Mouse (Mus musculus) hindbrain, embryonic 12.5 days (tissue): Measurements from ENCODE around the gene Zfp784. TPM values are rescaled to one million over a fixed set of nuclear protein-coding genes. Genes with fewer than 3 reads are reported as not detected.

Source experiments
- ATAC-seq: fragments of 200-750 bp; cut with Nextera tagmentation; 2 replicates; pipeline ENCODE4 v1.8.0; 2017; ENCODE audit warnings: moderate TSS enrichment; ENCODE audit not compliant: low FRiP score
- H3K27ac ChIP-seq: fragments of 300-500 bp; sonication (generic); 2 replicates; pipeline ENCODE4 v1.5.1; 2016; ENCODE audit warnings: mild to moderate bottlenecking
- H3K27me3 ChIP-seq: fragments of 300-500 bp; sonication (generic); 2 replicates; pipeline ENCODE4 v1.6.1; 2016; ENCODE audit warnings: mild to moderate bottlenecking
- H3K36me3 ChIP-seq: fragments of 300-500 bp; sonication (generic); 2 replicates; pipeline ENCODE4 v1.6.1; 2016; ENCODE audit warnings: mild to moderate bottlenecking
- H3K4me1 ChIP-seq: fragments of 300-500 bp; sonication (generic); 2 replicates; pipeline ENCODE4 v1.6.1; 2016
- H3K4me2 ChIP-seq: fragments of 300-500 bp; sonication (generic); replicated peaks from 2 replicates; pipeline ENCODE4 v1.6.1; 2016; ENCODE audit warnings: mild to moderate bottlenecking
- H3K4me3 ChIP-seq: fragments of 300-500 bp; sonication (generic); 2 replicates; pipeline ENCODE4 v1.5.1; 2016; ENCODE audit warnings: mild to moderate bottlenecking
- H3K9ac ChIP-seq: fragments of 300-500 bp; sonication (generic); 2 replicates; pipeline ENCODE4 v1.6.1; 2016; ENCODE audit warnings: mild to moderate bottlenecking, moderate library complexity
- H3K9me3 ChIP-seq: fragments of 300-500 bp; sonication (generic); replicated peaks from 2 replicates; pipeline ENCODE4 v1.6.1; 2016; ENCODE audit warnings: mild to moderate bottlenecking
- WGBS: fragments of 180-500 bp; shearing (Covaris S2); methylation state at CpG from one replicate; pipeline ENCODE4 v1.1.7; 2016; 5-methylcytosine and 5-hydroxymethylcytosine counted together
- polyA plus RNA-seq: library from polyadenylated mRNA; unstranded; fragments of >200 nt; fragmentation: Nextera tagmentation; extraction: Ambion mirVana; gene quantifications from 2 replicates; pipeline ENCODE4 v1.2.1, GENCODE M21; 2016

Zfp784 gene
- polyA plus RNA-seq, 1 experiment from 2014 or later = 6.1 TPM

DNA sequence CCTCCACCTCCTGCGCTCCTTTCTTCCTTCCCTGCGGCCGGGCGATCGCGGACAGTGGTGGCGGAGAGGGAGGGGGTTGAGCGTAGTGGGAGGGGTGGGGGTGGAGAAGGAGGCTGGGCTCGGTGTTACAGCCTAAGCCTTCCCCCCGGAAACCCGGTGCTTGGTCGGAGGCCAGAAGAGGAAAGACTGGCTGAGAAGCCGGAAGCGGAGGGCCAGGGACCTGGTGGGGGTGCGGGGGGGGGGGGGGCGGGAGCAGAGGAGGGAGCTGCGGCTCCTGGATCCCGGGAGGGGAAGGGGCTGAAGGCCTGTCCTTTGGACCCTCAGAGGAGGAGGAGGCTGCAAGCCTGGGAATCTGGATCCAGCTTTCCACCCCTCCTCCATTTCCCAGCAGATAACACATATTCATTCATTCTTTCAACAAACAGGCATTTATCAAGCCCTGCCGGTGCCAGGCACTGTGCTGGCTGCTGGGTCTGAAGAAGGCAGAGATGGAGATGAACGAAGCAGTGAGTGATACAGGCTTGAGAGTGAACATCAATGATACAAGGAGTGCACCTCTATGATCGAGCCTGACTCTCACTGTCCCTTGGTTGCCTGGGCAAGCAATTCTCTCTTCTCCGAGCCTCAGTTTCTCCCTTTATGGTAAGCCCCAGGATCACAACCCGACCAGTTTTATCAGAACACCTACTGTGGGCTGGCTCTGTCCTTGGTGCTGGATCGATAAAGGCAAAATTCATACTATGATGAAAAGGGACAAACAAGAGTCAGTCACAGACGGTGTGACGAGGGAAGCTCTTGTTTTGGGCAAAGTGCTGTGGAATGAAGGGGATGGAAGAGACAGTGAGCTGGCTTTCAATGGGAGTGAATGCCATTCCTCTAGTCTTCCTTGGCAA is 42.0 kb downstream of the Zfp784 start, which contains the start of gene Zfp579:
TSS of gene Zfp579 (minus strand) at position 156 of the 893 bp plus-strand sequence.
- ATAC-seq = peak; percentile 86
- H3K9me3 ChIP-seq = no peaks in the 10 kb centered on the region; the same call in 1 of the 2 replicates
- 5% methylated on average over 15 of the region's 26 CpGs for whole genome bisulfite sequencing
- H3K27ac ChIP-seq = peak within 1 kb of the TSS; percentile 78
- H3K27me3 ChIP-seq = peaks cover 23% of the 10 kb centered on the region
- peak within 1 kb of the TSS; percentile 89 for H3K4me2 ChIP-seq
- H3K9ac ChIP-seq = peak within 1 kb of the TSS; percentile 95
- peak within 1 kb of the TSS; percentile 77 for H3K4me3 ChIP-seq
- peaks cover 29% of the 10 kb centered on the region for H3K36me3 ChIP-seq
- peaks cover 33% of the 10 kb centered on the region for H3K4me1 ChIP-seq

DNA sequence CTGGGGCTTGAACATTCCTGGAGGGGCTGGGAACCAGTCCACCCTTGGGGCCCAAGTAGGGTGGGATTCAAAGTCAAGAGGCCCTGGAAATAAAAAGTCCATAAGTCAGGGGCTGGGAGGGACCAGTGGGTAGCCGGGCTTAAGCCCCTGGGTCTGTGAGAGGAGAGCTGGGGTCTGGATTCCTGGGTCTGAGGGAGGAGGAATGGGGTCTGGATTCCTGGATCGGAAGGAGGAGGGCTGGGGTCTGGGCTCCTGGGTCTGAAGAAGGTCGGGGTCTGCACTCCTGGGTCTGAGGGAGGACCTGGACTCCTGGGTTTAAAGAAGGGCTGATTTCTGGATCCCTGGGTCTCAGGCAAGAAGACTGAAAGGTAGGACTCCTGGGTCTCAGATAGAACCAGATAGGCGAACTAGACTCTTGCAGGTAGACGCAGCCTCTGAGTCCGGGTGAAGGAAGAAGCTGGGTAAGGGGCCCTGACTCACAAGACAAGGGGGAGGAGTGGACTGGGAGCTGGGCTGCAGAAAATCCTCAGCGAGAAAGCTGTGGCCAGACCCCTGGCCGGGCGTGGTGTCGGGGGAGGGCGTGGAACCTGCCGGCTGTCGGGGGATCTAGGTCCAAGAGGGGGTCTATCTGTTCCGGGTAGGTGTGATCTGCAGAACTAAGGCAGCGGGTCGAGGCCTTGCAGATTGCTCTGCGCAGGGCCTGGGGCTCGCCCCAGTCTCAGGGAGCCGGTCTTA is 42.8 kb downstream of the Zfp784 start:
- Histone ChIP-seq H3K4me3 (peak overlapping the region; percentile 77), H3K27me3 (peaks cover 23% of the 10 kb centered on the region), H3K4me2 (peak overlapping the region; percentile 89), H3K9ac (peak overlapping the region; percentile 95), H3K9me3 (peaks cover 3% of the 10 kb centered on the region; the same call in 1 of the 2 replicates), H3K4me1 (peaks cover 33% of the 10 kb centered on the region), H3K36me3 (peaks cover 37% of the 10 kb centered on the region), H3K27ac (peak overlapping the region; percentile 78)
- peak; percentile 63 for ATAC-seq
- 8% methylated on average over 19 of the region's 19 CpGs for WGBS

DNA sequence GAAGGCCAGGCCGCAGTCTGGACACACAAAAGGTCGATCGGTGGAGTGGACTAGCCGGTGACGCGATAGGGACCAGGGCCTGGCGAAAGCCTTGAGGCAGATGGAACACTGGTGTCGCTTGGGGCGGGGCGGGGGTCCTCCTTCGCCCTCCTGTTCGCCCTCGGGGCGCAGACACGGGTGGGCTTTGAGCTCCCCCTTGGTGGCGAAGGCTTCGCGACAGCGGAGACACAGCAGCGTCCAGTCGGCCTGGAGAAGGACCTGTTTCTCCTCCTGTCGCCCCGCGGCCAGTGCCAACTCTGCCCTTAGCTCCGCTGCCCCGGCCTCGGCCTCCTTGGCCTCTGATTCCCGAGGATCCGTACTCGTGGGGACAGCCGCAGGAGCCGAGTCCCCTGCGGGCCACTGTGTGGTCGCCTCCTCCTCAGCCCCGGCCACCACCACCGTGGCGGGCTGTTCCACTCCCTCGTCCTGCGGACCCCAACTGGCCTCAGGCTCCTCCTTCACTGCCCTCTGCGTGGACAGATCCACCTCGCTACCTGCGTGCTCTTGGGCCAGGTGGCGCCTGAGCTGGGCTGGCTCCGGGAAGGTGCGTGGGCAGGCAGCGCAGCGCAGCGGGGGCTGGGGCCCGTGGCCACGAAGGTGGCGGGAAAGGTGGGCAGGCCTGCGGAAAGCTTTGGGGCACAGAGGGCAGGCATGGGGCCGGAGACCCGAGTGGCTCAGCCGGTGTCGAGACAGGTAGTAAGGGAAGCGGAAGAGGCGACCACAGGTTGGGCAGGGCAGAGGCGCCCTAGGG is 44.1 kb downstream of the Zfp784 start:
- H3K9me3 ChIP-seq = peaks cover 4% of the 10 kb centered on the region; the same call in 1 of the 2 replicates
- H3K36me3 ChIP-seq = peaks cover 37% of the 10 kb centered on the region
- H3K4me2 ChIP-seq = peak overlapping the region; percentile 89
- no peak overlapping the region for H3K27ac ChIP-seq
- peaks cover 33% of the 10 kb centered on the region for H3K4me1 ChIP-seq
- WGBS = 48% methylated on average over 58 of the region's 59 CpGs
- H3K27me3 ChIP-seq = peaks cover 23% of the 10 kb centered on the region
- H3K9ac ChIP-seq = peak overlapping the region; percentile 95
- peak overlapping the region; percentile 77 for H3K4me3 ChIP-seq
- ATAC-seq = no peak

DNA sequence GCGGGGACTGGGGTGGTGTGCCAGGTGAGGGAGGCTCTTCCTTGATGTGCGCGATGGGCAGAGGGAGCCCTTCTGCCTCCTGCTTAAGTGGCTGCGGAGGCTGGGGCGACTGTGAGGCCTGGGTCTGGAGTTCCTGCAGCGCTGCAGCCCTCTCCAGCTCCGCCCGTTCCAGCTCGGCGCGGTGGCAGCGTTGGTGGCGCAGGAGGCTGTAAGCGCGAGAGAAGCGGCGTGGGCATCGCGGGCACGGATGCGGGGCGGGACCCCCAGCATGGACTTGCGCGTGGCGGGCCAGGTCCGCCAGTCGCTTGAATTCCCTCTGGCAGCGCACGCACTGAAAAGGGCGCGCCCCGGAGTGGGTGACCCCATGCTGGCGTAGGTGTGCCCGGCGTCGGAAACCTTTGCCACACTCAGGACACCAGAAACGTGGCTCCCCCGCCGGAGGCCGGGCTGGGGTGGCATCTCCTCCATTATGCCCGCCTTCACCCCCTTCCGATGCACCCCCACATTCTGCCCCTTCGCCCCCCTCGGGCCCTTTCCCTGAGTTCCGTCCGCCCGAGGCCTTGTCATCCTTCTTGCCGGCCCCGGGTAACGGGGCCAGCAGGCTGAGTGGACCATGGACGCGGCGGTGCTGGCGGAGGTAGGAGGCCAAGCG is 44.8 kb downstream of the Zfp784 start:
- Histone ChIP-seq H3K27ac (no peak overlapping the region), H3K27me3 (peaks cover 23% of the 10 kb centered on the region), H3K4me1 (peaks cover 33% of the 10 kb centered on the region), H3K4me2 (peak overlapping the region; percentile 89), H3K36me3 (peaks cover 37% of the 10 kb centered on the region), H3K9ac (peak overlapping the region; percentile 95), H3K4me3 (peak overlapping the region; percentile 77), H3K9me3 (peaks cover 4% of the 10 kb centered on the region; the same call in 1 of the 2 replicates)
- ATAC-seq = no peak
- WGBS = 27% methylated on average over 55 of the region's 55 CpGs

DNA sequence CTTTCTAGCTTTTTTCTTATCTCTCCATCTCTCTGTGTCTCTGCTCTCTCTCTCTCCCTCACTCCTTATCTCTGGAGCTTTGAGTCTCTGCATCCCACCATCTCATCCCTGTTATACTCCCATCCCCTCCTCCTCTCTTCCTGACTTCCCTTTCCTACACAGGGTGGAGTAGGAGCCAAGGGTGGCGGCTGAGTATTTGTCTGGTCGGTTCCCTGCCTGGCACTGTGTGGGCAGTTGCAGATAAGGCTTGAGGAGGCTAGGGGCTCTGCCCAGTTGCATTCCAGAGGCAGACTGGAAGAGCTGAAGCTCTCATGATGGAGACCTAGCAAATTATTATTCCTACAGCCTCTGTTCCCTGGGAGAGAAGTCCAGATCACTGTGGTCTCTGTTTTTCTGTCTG is 50.0 kb downstream of the Zfp784 start:
- Histone ChIP-seq H3K9ac (no peak overlapping the region), H3K4me3 (no peak overlapping the region), H3K27ac (no peak overlapping the region), H3K27me3 (peaks cover 10% of the 10 kb centered on the region), H3K36me3 (peaks cover 28% of the 10 kb centered on the region), H3K9me3 (0 out of 2 replicates have a peak, but pooled peaks cover 4% of the 10 kb centered on the region), H3K4me2 (no peak overlapping the region), H3K4me1 (peaks cover 5% of the 10 kb centered on the region)
- 64% methylated on average over 2 of the region's 2 CpGs for WGBS
- no peak for ATAC-seq

Other genes starting within 250 kb of the Zfp784 start
- 2.9 and 4.0 TPM in 2 replicates for gene Tmem238, start 248.8 kb downstream of the Zfp784 start, polyA plus RNA-seq
- gene Rpl28, start 245.6 kb downstream of the Zfp784 start, polyA plus RNA-seq = 290 and 306 TPM in 2 replicates
- 331 and 348 TPM in 2 replicates for gene Ube2s, start 225.9 kb downstream of the Zfp784 start, polyA plus RNA-seq
- gene Shisa7, start 193.8 kb downstream of the Zfp784 start, polyA plus RNA-seq = 5.3 and 6.7 TPM in 2 replicates
- 5.1 and 7.0 TPM in 2 replicates for gene Isoc2b, start 168.2 kb downstream of the Zfp784 start, polyA plus RNA-seq
- gene Isoc2a, start 161.3 kb downstream of the Zfp784 start, polyA plus RNA-seq = 0.88 and 1.2 TPM in 2 replicates
- not detected in 2 replicates for gene Gm36210, start 131.9 kb downstream of the Zfp784 start, polyA plus RNA-seq
- gene Zfp628, start 123.2 kb downstream of the Zfp784 start, polyA plus RNA-seq = 4.3 and 4.8 TPM in 2 replicates
- gene Nat14, start 116.4 kb downstream of the Zfp784 start, polyA plus RNA-seq = 12.3 and 14.3 TPM in 2 replicates
- gene Ssc5d, start 112.7 kb downstream of the Zfp784 start, polyA plus RNA-seq = 1.6 and 2.2 TPM in 2 replicates
- not detected in 2 replicates for gene Sbk2, start 74.0 kb downstream of the Zfp784 start, polyA plus RNA-seq
- gene Sbk3, start 67.3 kb downstream of the Zfp784 start, polyA plus RNA-seq = 0.19 and 0.23 TPM in 2 replicates
- 57.8 and 61.4 TPM in 2 replicates for gene Zfp579, start 42.3 kb downstream of the Zfp784 start, polyA plus RNA-seq
- gene Zfp524, start 24.0 kb downstream of the Zfp784 start, polyA plus RNA-seq = 8.5 and 9.1 TPM in 2 replicates
- 59.6 and 60.1 TPM in 2 replicates for gene Fiz1, start 23.7 kb downstream of the Zfp784 start, polyA plus RNA-seq
- gene Gm44973, start 22.9 kb downstream of the Zfp784 start, polyA plus RNA-seq = 0.32 TPM in 1 of 2 replicates, not detected in the other
- gene Zfp865, start 18.1 kb downstream of the Zfp784 start, polyA plus RNA-seq = 9.0 and 9.3 TPM in 2 replicates
- 17.4 and 19.9 TPM in 2 replicates for gene Ccdc106, start 17.9 kb downstream of the Zfp784 start, polyA plus RNA-seq
- 0.44 TPM in 1 of 2 replicates, not detected in the other for gene 4632433K11Rik, start 4.3 kb downstream of the Zfp784 start, polyA plus RNA-seq
- gene Zfp580, start 13.1 kb upstream of the Zfp784 start, polyA plus RNA-seq = 45.4 and 51.8 TPM in 2 replicates
- gene U2af2, start 23.7 kb upstream of the Zfp784 start, polyA plus RNA-seq = 136 and 138 TPM in 2 replicates
- gene Epn1, start 41.8 kb upstream of the Zfp784 start, polyA plus RNA-seq = 74.5 and 79.6 TPM in 2 replicates
- not detected in 2 replicates for gene Rfpl4, start 78.5 kb upstream of the Zfp784 start, polyA plus RNA-seq
- 0.31 and 0.41 TPM in 2 replicates for gene Rasl2-9, start 87.5 kb upstream of the Zfp784 start, polyA plus RNA-seq
- gene Vmn1r55, start 111.2 kb upstream of the Zfp784 start, polyA plus RNA-seq = not detected in 2 replicates
- not detected in 2 replicates for gene Vmn1r56, start 158.3 kb upstream of the Zfp784 start, polyA plus RNA-seq
- gene Vmn1r57, start 180.0 kb upstream of the Zfp784 start, polyA plus RNA-seq = not detected in 2 replicates